Mouse (Mus musculus) cerebellum, adult 2 months (tissue): ENCODE measurements around the gene Ythdf2.

Experiments used
- CTCF ChIP-seq: fragments of 200-500 bp; IDR thresholded peaks from 2 replicates; pipeline ENCODE4 v1.5.1; 2011; ENCODE audit warnings: low read depth, mild to moderate bottlenecking, control low read depth, low read length, moderate library complexity, borderline replicate concordance; ENCODE audit not compliant: insufficient read depth
- POLR2A ChIP-seq: fragments of 200-500 bp; IDR thresholded peaks from 2 replicates; pipeline ENCODE4 v1.6.1; 2011; ENCODE audit warnings: low read length, control low read depth, borderline replicate concordance; ENCODE audit not compliant: insufficient read depth

GRCm38 (mm10) chr4:132180710-132181109 is 31.4 kb downstream of the Ythdf2 start:
- TF ChIP-seq POLR2A (no peak), CTCF (peak; percentile 20; the same call in 1 of the 2 replicates)
